Mouse (Mus musculus) liver, embryonic 11.5 days (tissue): ENCODE results near the gene Sephs2. TPM values are rescaled to one million over a fixed set of nuclear protein-coding genes. Genes with fewer than 3 reads are reported as not detected.
A peak's percentile ranks its signal among the peaks of the same experiment; 100 is the strongest.

Experiments
- ATAC-seq: fragments of 200-750 bp; cut with Nextera tagmentation; replicated peaks from 2 replicates; pipeline ENCODE4 v1.8.0; 2017; ENCODE audit warnings: moderate number of reproducible peaks, mild to moderate bottlenecking, moderate TSS enrichment, moderate library complexity; ENCODE audit not compliant: low FRiP score
- DNase-seq: peaks from one replicate; pipeline ENCODE4 v3.0.0-alpha.2; 2017; ENCODE audit warnings: low spot score
- H3K27ac ChIP-seq: fragments of 300-500 bp; sonication (generic); 2 replicates; pipeline ENCODE4 v1.5.1; 2014; ENCODE audit warnings: mild to moderate bottlenecking, low read depth, low read length, control low read depth
- H3K27me3 ChIP-seq: fragments of 300-500 bp; sonication (generic); replicated peaks from 2 replicates; pipeline ENCODE4 v1.6.1; 2014; ENCODE audit warnings: low read length, mixed read lengths; ENCODE audit not compliant: control insufficient read depth, insufficient read depth
- H3K36me3 ChIP-seq: fragments of 300-500 bp; sonication (generic); 2 replicates; pipeline ENCODE4 v1.6.1; 2014; ENCODE audit warnings: mild to moderate bottlenecking, low read length, moderate library complexity, mixed read lengths; ENCODE audit not compliant: control insufficient read depth, insufficient read depth
- H3K4me1 ChIP-seq: fragments of 300-500 bp; sonication (generic); replicated peaks from 2 replicates; pipeline ENCODE4 v1.6.1; 2014; ENCODE audit warnings: low read length, mixed read lengths; ENCODE audit not compliant: control insufficient read depth, insufficient read depth
- H3K4me2 ChIP-seq: fragments of 300-500 bp; sonication (generic); 2 replicates; pipeline ENCODE4 v1.6.1; 2014; ENCODE audit warnings: mild to moderate bottlenecking, control low read depth, moderate library complexity
- H3K4me3 ChIP-seq: fragments of 300-500 bp; sonication (generic); 2 replicates; pipeline ENCODE4 v1.5.1; 2014; ENCODE audit warnings: low read depth, low read length, control low read depth
- H3K9ac ChIP-seq: fragments of 300-500 bp; sonication (generic); 2 replicates; pipeline ENCODE4 v1.6.1; 2014; ENCODE audit warnings: low read depth, low read length, control low read depth
- H3K9me3 ChIP-seq: fragments of 300-500 bp; sonication (generic); 2 replicates; pipeline ENCODE4 v1.6.1; 2016; ENCODE audit warnings: low read length, inconsistent platforms, mixed read lengths; ENCODE audit not compliant: control insufficient read depth
- WGBS: fragments of 180-500 bp; shearing (Covaris S2); extraction: QIAGEN DNeasy Blood & Tissue Kit; methylation state at CpG from one replicate; pipeline ENCODE4 v1.1.7; 2014; 5-methylcytosine and 5-hydroxymethylcytosine counted together
- polyA plus RNA-seq: library from polyadenylated mRNA; unstranded; fragments of >200 nt; fragmentation: Nextera tagmentation; extraction: Ambion mirVana; gene quantifications from 2 replicates; pipeline ENCODE4 v1.2.1, GENCODE M21; 2014

The Sephs2 gene
- polyA plus RNA-seq, 1 experiment from 2014 or later: 178 TPM

- 20% methylated on average over 8 of the region's 8 CpGs for WGBS
- Histone ChIP-seq H3K9ac (no peak overlapping the region), H3K9me3 (no peaks in the 10 kb centered on the region), H3K4me3 (no peak overlapping the region), H3K4me1 (peaks cover 41% of the 10 kb centered on the region), H3K4me2 (no peak overlapping the region), H3K36me3 (no peaks in the 10 kb centered on the region), H3K27ac (no peak overlapping the region), H3K27me3 (no peaks in the 10 kb centered on the region)
- 0 out of 2 replicates have a peak, but pooled peaks have one; percentile 27 for ATAC-seq
- no peak for DNase-seq
Measured at GRCm38 (mm10) chr7:127278311-127278710, 4.5 kb upstream of the Sephs2 start.

GRCm38 (mm10) chr7:127276519-127276961 lies 2.7 kb upstream of the Sephs2 start:
- WGBS: 63% methylated on average over 5 of the region's 5 CpGs

GRCm38 (mm10) chr7:127273118-127273923 lies 534 bp downstream of the Sephs2 start:
- peak overlapping the region; percentile 90 for H3K27ac ChIP-seq
- peak overlapping the region; percentile 99 for H3K4me3 ChIP-seq
- H3K4me2 ChIP-seq: peak overlapping the region; percentile 85
- H3K9me3 ChIP-seq: no peaks in the 10 kb centered on the region
- H3K9ac ChIP-seq: peak overlapping the region; percentile 99
- no peaks in the 10 kb centered on the region for H3K27me3 ChIP-seq
- H3K4me1 ChIP-seq: peaks cover 40% of the 10 kb centered on the region
- ATAC-seq: peak; percentile 54
- DNase-seq: no peak
- H3K36me3 ChIP-seq: peaks cover 21% of the 10 kb centered on the region
- 10% methylated on average over 50 of the region's 50 CpGs for WGBS

More at GRCm38 (mm10) chr7:127276519-127276961, 2.7 kb upstream of the Sephs2 start:
- Histone ChIP-seq H3K27me3 (no peaks in the 10 kb centered on the region), H3K4me1 (peaks cover 55% of the 10 kb centered on the region), H3K9ac (no peak overlapping the region), H3K9me3 (no peaks in the 10 kb centered on the region), H3K36me3 (peaks cover 11% of the 10 kb centered on the region), H3K4me2 (peak overlapping the region; percentile 22; the same call in 1 of the 2 replicates), H3K4me3 (no peak overlapping the region), H3K27ac (peak overlapping the region; percentile 40)
- ATAC-seq (no peak), DNase-seq (no peak)

GRCm38 (mm10) chr7:127272566-127272965 lies 1.3 kb downstream of the Sephs2 start:
- peak overlapping the region; percentile 99 for H3K9ac ChIP-seq

GRCm38 (mm10) chr7:127271093-127271492 lies 2.8 kb downstream of the Sephs2 start:
- Histone ChIP-seq H3K36me3 (peaks cover 21% of the 10 kb centered on the region), H3K4me3 (no peak overlapping the region), H3K4me1 (peaks cover 31% of the 10 kb centered on the region), H3K27me3 (no peaks in the 10 kb centered on the region), H3K9me3 (no peaks in the 10 kb centered on the region), H3K27ac (peak overlapping the region; percentile 28; the same call in 1 of the 2 replicates), H3K4me2 (peak overlapping the region; percentile 85), H3K9ac (no peak overlapping the region)
- ATAC-seq: no peak
- no peak for DNase-seq
- WGBS: 91% methylated on average over 4 of the region's 4 CpGs

More at GRCm38 (mm10) chr7:127272566-127272965, 1.3 kb downstream of the Sephs2 start:
- Histone ChIP-seq H3K4me2 (peak overlapping the region; percentile 85), H3K27ac (no peak overlapping the region), H3K27me3 (no peaks in the 10 kb centered on the region), H3K4me3 (peak overlapping the region; percentile 99), H3K4me1 (peaks cover 33% of the 10 kb centered on the region), H3K9me3 (no peaks in the 10 kb centered on the region), H3K36me3 (peaks cover 21% of the 10 kb centered on the region)
- ATAC-seq (no peak), DNase-seq (no peak)
- whole genome bisulfite sequencing: 94% methylated on average over 15 of the region's 15 CpGs

GRCm38 (mm10) chr7:127270666-127271065 lies 3.2 kb downstream of the Sephs2 start:
- Histone ChIP-seq H3K27ac (peak overlapping the region; percentile 28; the same call in 1 of the 2 replicates), H3K9ac (no peak overlapping the region), H3K4me1 (peaks cover 31% of the 10 kb centered on the region), H3K9me3 (no peaks in the 10 kb centered on the region), H3K4me2 (peak overlapping the region; percentile 85), H3K27me3 (no peaks in the 10 kb centered on the region), H3K4me3 (no peak overlapping the region), H3K36me3 (peaks cover 21% of the 10 kb centered on the region)
- 72% methylated on average over 5 of the region's 5 CpGs for WGBS
- DNase-seq: no peak
- ATAC-seq: no peak

DNA sequence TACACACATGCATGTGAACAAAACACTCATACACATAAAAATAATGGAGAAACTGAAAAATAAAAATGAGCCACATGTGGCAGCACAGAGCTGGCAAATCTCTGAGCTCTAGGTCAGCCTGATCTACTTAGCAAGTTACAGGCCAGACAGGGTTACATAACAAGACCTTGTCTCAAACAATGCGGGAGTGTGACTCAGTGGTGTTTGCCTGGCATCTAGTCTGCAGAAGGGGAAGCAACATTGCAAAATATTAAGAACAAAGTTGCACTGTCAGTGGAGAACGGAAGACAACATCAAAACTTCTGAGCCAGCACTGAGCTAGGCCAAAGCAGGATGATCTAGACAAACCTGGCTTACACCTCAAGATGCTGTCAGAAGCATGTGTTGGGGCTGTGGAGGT lies 3.6 kb downstream of the Sephs2 start:
- Histone ChIP-seq H3K4me1 (peaks cover 31% of the 10 kb centered on the region), H3K9ac (no peak overlapping the region), H3K9me3 (no peaks in the 10 kb centered on the region), H3K4me2 (no peak overlapping the region), H3K27me3 (no peaks in the 10 kb centered on the region), H3K4me3 (no peak overlapping the region), H3K27ac (no peak overlapping the region), H3K36me3 (peaks cover 21% of the 10 kb centered on the region)
- no peak for DNase-seq
- 68% methylated on average over 2 of the region's 2 CpGs for WGBS
- no peak for ATAC-seq

GRCm38 (mm10) chr7:127263526-127263925 lies 10.3 kb downstream of the Sephs2 start:
- WGBS: 95% methylated on average over 3 of the region's 3 CpGs
- no peak overlapping the region for H3K4me2 ChIP-seq
- no peaks in the 10 kb centered on the region for H3K27me3 ChIP-seq
- peaks cover 22% of the 10 kb centered on the region for H3K4me1 ChIP-seq
- ATAC-seq (no peak), DNase-seq (no peak)
- no peak overlapping the region for H3K4me3 ChIP-seq
- H3K36me3 ChIP-seq: no peaks in the 10 kb centered on the region
- no peak overlapping the region for H3K27ac ChIP-seq
- H3K9me3 ChIP-seq: no peaks in the 10 kb centered on the region; the same call in 1 of the 2 replicates
- H3K9ac ChIP-seq: no peak overlapping the region
